Mouse (Mus musculus) heart, postnatal 4 days (tissue): ENCODE data around the gene Fbxo28. TPM values are rescaled to one million over a fixed set of nuclear protein-coding genes. Genes with fewer than 3 reads are reported as not detected.
"Not testable (repeated sequence)": the region's sequence is repeated elsewhere in the genome, so short reads cannot be mapped to it uniquely, and the experiment has no call there.

Experiments used
- DNase-seq: peaks from one replicate; pipeline ENCODE4 v3.0.0; 2021
- total RNA-seq, 2 experiments: library from RNA; stranded (reverse); gene quantifications; 2 replicates each; pipeline ENCODE4 v1.2.3; 2021

Gene Fbxo28
- total RNA-seq, 2 experiments from 2014 or later: 20.4 to 24.5 TPM

- no peak for DNase-seq
These were observed 564 bp upstream of the Fbxo28 start for GRCm38 (mm10) chr1:182341993-182342392.

- DNase-seq: no peak
These were observed 1.1 kb downstream of the Fbxo28 start for GRCm38 (mm10) chr1:182340281-182340680.

GRCm38 (mm10) chr1:182338961-182339565 is 2.4 kb downstream of the Fbxo28 start:
- no peak for DNase-seq

- no peak for DNase-seq
These were observed 7.5 kb downstream of the Fbxo28 start for GRCm38 (mm10) chr1:182333766-182334437.

- DNase-seq: no peak
These were observed 9.1 kb downstream of the Fbxo28 start for GRCm38 (mm10) chr1:182332090-182333034.

- DNase-seq: no peak
These were observed 15.5 kb downstream of the Fbxo28 start for GRCm38 (mm10) chr1:182325919-182326318.

GRCm38 (mm10) chr1:182324552-182324951 is 16.9 kb downstream of the Fbxo28 start:
- no peak for DNase-seq

- no peak for DNase-seq
These were observed 18.3 kb downstream of the Fbxo28 start for GRCm38 (mm10) chr1:182323139-182323538.

- no peak for DNase-seq
These were observed 27.2 kb downstream of the Fbxo28 start for GRCm38 (mm10) chr1:182314201-182314600.

GRCm38 (mm10) chr1:182313181-182313580 is 28.2 kb downstream of the Fbxo28 start:
- no peak for DNase-seq

GRCm38 (mm10) chr1:182311376-182311775 is 30.1 kb downstream of the Fbxo28 start:
- DNase-seq: no peak

GRCm38 (mm10) chr1:182310316-182310715 is 31.1 kb downstream of the Fbxo28 start:
- no peak for DNase-seq

GRCm38 (mm10) chr1:182309403-182309802 is 32.0 kb downstream of the Fbxo28 start:
- no peak for DNase-seq

GRCm38 (mm10) chr1:182302916-182303315 is 38.5 kb downstream of the Fbxo28 start:
- DNase-seq: no peak

GRCm38 (mm10) chr1:182302176-182302870 is 39.1 kb downstream of the Fbxo28 start:
- no peak for DNase-seq

GRCm38 (mm10) chr1:182297821-182298220 is 43.6 kb downstream of the Fbxo28 start:
- no peak for DNase-seq

GRCm38 (mm10) chr1:182297246-182297645 is 44.2 kb downstream of the Fbxo28 start:
- no peak for DNase-seq

- DNase-seq: no peak
These were observed 44.6 kb downstream of the Fbxo28 start for GRCm38 (mm10) chr1:182296816-182297215.

GRCm38 (mm10) chr1:182296141-182296540 is 45.3 kb downstream of the Fbxo28 start:
- DNase-seq: no peak

GRCm38 (mm10) chr1:182292291-182292690 is 49.1 kb downstream of the Fbxo28 start:
- no peak for DNase-seq

- DNase-seq: not testable (repeated sequence)
These were observed 50.7 kb downstream of the Fbxo28 start for GRCm38 (mm10) chr1:182290741-182291140.

GRCm38 (mm10) chr1:182289781-182290180 is 51.6 kb downstream of the Fbxo28 start:
- peak; percentile 14 for DNase-seq
